Mouse (Mus musculus): ENCODE data around the gene Adcy6. TPM values are rescaled to one million over a fixed set of nuclear protein-coding genes. Genes with fewer than 3 reads are reported as not detected.

Gene Adcy6
- polyA plus RNA-seq, 1 experiment, result 49.8 TPM

DNA sequence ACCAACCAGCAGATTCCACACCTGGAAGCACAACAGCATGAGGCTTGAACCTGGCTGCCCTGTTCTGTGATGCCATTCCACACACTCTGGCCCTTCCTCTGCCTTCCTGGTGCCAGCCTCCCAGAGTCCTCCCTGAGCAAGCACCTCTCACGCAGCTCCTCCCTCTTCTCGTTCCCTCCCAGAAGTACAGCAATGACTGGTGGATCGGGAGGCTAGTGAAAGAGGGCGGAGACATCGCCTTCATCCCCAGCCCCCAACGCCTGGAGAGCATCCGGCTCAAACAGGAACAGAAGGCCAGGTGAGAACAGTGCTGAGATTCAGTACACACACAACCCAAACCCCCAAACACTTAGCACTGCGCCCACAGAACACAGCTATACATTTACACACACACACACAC, 30.3 kb upstream of the Adcy6 start:
- no peak overlapping the region for H3K27ac ChIP-seq (ENCODE audit: insufficient read depth, low read length)
- TF ChIP-seq POLR2A (IDR thresholded peaks at IDR 0.05; ENCODE audit: low read depth, low read length) (no peak), CTCF (IDR thresholded peaks at IDR 0.05; ENCODE audit: borderline replicate concordance, insufficient read depth, low read length) (no peak)
- no peaks in the 10 kb centered on the region for H3K4me1 ChIP-seq (ENCODE audit: control insufficient read depth, insufficient read depth, low read length)

DNA sequence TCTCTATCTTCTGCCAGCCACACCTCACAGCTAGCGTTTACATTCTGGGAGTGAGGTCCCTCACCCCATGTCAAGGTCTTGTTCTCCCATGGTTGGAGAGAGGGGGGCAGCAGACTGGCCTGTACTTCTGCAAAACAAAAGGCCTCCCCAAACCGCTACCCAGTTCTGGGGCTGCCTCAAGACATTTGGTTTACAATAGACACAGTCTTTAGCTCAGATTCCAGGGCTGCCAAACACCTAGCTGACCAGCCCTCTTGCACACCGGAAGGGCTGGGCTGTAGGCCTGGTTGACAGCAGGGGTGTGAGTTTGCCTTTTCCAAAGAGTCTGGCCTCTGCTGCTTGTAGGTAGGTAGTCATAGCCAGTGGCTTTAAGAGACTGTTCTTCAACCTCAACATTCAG, 27.3 kb upstream of the Adcy6 start:
- H3K4me1 ChIP-seq (ENCODE audit: control insufficient read depth, insufficient read depth, low read length), result no peaks in the 10 kb centered on the region; the same call in 1 of the 2 replicates
- no peak overlapping the region for H3K27ac ChIP-seq (ENCODE audit: insufficient read depth, low read length)
- TF ChIP-seq CTCF (IDR thresholded peaks at IDR 0.05; ENCODE audit: borderline replicate concordance, insufficient read depth, low read length) (no peak), POLR2A (IDR thresholded peaks at IDR 0.05; ENCODE audit: low read depth, low read length) (no peak)
- no peak overlapping the region for H3K4me3 ChIP-seq (ENCODE audit: insufficient read depth, low read length)

More for the DNA sequence above, 30.3 kb upstream of the Adcy6 start:
- no peak overlapping the region for H3K4me3 ChIP-seq (ENCODE audit: insufficient read depth, low read length)

DNA sequence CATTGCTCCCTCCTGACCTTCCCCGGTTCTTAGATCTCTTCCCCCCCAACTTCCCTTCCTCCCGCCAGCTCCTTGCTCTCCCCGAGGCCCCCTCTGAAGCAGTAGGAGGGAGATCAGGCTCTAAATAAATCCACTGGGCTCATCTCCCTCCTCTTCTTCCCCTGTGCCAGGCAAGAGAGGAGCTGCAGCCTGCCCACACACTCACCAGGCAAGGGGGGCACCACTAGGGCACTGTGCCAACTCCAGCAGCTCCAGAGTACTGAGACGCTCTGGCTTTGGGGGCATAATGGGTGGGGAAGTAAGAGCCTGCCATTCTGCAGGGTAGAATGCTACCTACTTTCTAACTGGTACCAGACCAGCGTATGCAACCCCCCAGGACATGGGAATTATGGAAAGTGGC, 26.6 kb upstream of the Adcy6 start:
- no peak for TF ChIP-seq POLR2A (IDR thresholded peaks at IDR 0.05; ENCODE audit: low read depth, low read length)
- TF ChIP-seq CTCF (IDR thresholded peaks at IDR 0.05; ENCODE audit: borderline replicate concordance, insufficient read depth, low read length), result no peak
- H3K4me1 ChIP-seq (ENCODE audit: control insufficient read depth, insufficient read depth, low read length), result no peaks in the 10 kb centered on the region; the same call in 1 of the 2 replicates
- no peak overlapping the region for H3K27ac ChIP-seq (ENCODE audit: insufficient read depth, low read length)
- H3K4me3 ChIP-seq (ENCODE audit: insufficient read depth, low read length), result no peak overlapping the region

DNA sequence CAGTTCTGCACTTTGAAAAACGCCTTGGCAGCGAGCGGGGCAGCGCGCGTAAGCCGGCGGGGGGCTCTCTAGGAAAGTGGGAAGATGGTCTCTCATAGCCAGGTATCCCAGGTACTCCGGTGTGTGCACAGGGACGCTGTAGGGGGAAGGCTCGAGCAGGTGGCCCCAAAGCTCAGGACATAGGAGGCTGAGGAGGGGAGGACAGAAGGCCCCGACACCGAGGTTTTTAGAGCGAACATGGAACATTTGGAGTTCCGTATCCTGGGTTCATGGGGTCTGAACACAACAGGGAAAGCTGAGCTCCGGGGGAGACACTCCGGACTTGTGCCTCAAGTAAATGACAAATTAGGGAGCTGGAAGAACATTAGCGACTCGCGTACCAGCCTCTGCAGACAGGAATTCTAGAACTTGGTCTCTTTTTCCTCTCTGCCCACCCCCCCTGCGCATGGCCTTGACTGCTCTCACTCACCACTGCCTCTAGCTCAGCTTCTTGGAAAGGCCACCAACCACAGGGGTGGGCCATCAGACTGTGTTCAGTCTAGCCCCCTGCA, 25.5 kb upstream of the Adcy6 start:
- Histone ChIP-seq H3K4me1 (ENCODE audit: control insufficient read depth, insufficient read depth, low read length) (no peaks in the 10 kb centered on the region; the same call in 1 of the 2 replicates), H3K4me3 (ENCODE audit: insufficient read depth, low read length) (peak overlapping the region; percentile 77), H3K27ac (ENCODE audit: insufficient read depth, low read length) (no peak overlapping the region)
- TF ChIP-seq CTCF (IDR thresholded peaks at IDR 0.05; ENCODE audit: borderline replicate concordance, insufficient read depth, low read length) (no peak), POLR2A (IDR thresholded peaks at IDR 0.05; ENCODE audit: low read depth, low read length) (no peak)

DNA sequence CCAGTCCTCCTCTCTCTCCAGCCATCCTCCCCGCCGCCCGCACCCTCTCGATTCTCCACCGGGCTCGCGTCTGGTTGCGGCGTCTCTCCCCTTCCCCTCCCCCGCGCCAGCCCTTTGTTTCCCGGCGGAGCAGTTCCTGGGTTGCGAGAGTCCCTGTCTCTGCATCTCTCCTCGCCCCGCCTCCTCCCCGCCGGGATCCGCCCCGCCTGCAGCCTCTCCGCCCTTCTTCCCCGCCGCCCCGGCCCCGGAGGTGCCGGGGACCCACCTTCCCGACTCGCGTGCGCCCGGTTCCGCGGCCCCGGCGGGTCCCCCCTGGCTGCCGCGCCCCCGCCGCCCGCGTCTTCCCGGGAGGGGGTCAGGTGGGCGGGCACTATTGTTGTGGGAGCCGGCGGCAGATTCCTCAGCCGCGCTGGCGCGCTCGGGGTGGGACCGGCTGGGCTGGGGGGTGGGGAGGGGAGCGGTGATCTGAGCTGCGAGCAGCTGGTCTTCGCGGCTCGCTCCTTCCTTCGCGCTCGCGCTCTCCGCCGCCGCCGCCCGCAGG, 24.7 kb upstream of the Adcy6 start:
- Histone ChIP-seq H3K4me3 (ENCODE audit: insufficient read depth, low read length) (peak overlapping the region; percentile 60), H3K4me1 (ENCODE audit: control insufficient read depth, insufficient read depth, low read length) (no peaks in the 10 kb centered on the region; the same call in 1 of the 2 replicates)
- TF ChIP-seq CTCF (IDR thresholded peaks at IDR 0.05; ENCODE audit: borderline replicate concordance, insufficient read depth, low read length) (no peak), POLR2A (IDR thresholded peaks at IDR 0.05; ENCODE audit: low read depth, low read length) (peak; percentile 74)

DNA sequence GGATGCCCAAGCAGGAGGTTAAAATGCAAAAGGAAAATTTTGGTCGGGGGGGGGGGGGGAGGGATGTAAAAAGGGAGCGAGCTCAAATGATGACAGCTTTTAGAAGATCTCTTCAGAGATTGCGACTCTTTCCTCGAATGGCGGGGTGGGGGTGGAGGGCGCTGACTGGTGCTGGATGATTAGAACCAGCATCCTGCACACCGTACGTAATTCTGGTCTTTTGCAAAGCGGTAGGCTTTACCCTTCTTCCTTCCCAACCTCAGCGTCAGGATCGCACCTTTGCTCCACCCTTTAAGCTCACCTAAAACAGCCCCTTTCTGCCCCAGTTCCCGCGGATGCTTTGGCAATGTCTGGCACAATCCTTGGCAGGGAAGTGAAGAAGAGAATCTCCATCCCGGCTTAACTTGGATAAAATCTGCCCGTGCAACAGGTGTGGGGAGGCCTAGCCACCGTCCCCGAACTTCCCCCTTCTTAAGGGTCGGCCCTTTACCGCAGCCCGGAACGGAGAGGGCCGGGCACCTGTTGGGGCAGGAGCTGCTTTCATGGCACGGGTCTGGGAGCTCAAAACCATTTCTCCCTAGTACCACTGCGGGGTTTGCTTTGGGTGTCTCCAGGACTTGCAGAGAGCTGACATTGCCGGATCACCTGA, 24.1 kb upstream of the Adcy6 start:
- Histone ChIP-seq H3K4me3 (ENCODE audit: insufficient read depth, low read length) (peak overlapping the region; percentile 60), H3K4me1 (ENCODE audit: control insufficient read depth, insufficient read depth, low read length) (no peaks in the 10 kb centered on the region; the same call in 1 of the 2 replicates), H3K27ac (ENCODE audit: insufficient read depth, low read length) (no peak overlapping the region)
- TF ChIP-seq CTCF (IDR thresholded peaks at IDR 0.05; ENCODE audit: borderline replicate concordance, insufficient read depth, low read length), result no peak
- TF ChIP-seq POLR2A (IDR thresholded peaks at IDR 0.05; ENCODE audit: low read depth, low read length), result no peak

More for the DNA sequence above, 24.7 kb upstream of the Adcy6 start:
- H3K27ac ChIP-seq (ENCODE audit: insufficient read depth, low read length), result no peak overlapping the region

DNA sequence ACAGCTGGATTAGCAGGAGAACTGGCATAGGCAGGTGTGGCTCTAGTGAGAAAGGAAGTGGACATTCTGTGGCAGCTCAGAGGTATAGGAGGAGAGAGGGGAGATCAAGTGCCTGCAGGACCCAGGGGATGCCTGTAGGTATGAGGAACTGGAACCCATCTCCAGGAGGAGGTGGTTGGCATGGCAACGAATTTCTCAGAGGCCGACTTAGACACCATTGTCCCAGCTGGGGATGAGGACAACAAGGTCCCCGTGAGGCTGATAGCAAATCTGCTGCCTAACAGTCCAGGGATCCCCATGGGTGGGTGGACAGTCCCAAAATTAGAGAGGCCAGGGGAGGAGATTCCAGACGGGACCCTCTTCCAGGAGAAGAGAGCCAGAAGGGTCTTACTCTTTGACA, 23.0 kb upstream of the Adcy6 start:
- Histone ChIP-seq H3K4me3 (ENCODE audit: insufficient read depth, low read length) (peak overlapping the region; percentile 50), H3K27ac (ENCODE audit: insufficient read depth, low read length) (no peak overlapping the region), H3K4me1 (ENCODE audit: control insufficient read depth, insufficient read depth, low read length) (no peaks in the 10 kb centered on the region; the same call in 1 of the 2 replicates)
- no peak for TF ChIP-seq POLR2A (IDR thresholded peaks at IDR 0.05; ENCODE audit: low read depth, low read length)
- no peak for TF ChIP-seq CTCF (IDR thresholded peaks at IDR 0.05; ENCODE audit: borderline replicate concordance, insufficient read depth, low read length)

DNA sequence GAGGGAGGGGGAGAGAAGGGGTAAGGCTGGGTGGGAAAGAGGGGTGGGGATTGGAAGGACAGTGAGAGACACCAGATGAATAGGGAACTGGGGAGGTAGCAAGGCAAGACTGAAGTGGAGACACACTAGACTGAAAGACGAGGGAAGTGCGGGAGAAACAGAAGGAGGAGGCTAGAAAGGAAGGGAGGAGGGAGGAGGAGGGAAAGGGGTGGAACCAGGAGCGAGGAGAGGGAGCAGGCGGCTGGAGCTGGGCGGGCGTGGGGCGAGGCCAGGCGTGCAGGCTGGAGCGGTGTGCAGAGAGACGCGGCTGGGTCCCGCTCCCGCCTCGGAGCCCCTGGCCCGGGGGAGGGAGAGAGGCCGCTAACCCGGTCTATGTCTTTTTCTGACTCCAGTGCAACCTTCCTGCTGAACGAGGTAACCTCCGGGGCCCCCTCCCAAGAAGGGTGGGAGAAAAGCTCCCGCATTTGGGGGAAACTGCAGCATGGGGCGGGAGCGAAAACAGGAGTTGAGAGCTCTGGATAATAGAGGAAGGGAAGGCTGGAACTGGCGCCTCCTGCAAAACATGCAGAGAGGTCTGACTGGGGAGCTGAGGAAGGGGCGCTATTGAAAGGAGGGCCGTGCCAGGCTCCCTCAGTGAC, 22.4 kb upstream of the Adcy6 start:
- Histone ChIP-seq H3K4me1 (ENCODE audit: control insufficient read depth, insufficient read depth, low read length) (no peaks in the 10 kb centered on the region; the same call in 1 of the 2 replicates), H3K27ac (ENCODE audit: insufficient read depth, low read length) (no peak overlapping the region), H3K4me3 (ENCODE audit: insufficient read depth, low read length) (peak overlapping the region; percentile 50)
- TF ChIP-seq CTCF (IDR thresholded peaks at IDR 0.05; ENCODE audit: borderline replicate concordance, insufficient read depth, low read length) (no peak), POLR2A (IDR thresholded peaks at IDR 0.05; ENCODE audit: low read depth, low read length) (peak; percentile 88)

DNA sequence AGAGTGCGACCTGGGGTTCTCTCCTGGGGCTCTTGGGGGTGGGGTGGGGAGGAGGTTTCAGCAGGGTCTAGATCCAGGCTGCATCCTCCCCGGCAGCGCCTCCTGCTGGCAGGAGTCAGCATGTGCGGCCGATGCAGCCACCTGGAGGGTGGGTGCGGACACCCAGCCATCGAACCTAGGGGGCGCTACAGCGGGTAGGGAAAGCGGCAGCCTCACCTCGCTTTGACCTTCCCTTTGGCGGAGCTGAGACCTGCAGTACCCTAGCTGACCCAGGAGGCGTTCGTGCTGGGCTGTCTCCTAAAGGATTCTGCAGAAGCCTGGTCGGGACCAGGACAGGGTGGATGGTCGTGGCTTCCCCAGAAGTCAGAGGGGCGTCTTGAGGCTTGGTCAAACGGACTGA, 21.6 kb upstream of the Adcy6 start:
- Histone ChIP-seq H3K4me1 (ENCODE audit: control insufficient read depth, insufficient read depth, low read length) (peaks cover 3% of the 10 kb centered on the region), H3K4me3 (ENCODE audit: insufficient read depth, low read length) (no peak overlapping the region; the same call in 1 of the 2 replicates), H3K27ac (ENCODE audit: insufficient read depth, low read length) (no peak overlapping the region)
- peak; percentile 87 for TF ChIP-seq CTCF (IDR thresholded peaks at IDR 0.05; ENCODE audit: borderline replicate concordance, insufficient read depth, low read length)
- no peak for TF ChIP-seq POLR2A (IDR thresholded peaks at IDR 0.05; ENCODE audit: low read depth, low read length)
